Mouse (Mus musculus): ENCODE data around the gene Mars. TPM values are rescaled to one million over a fixed set of nuclear protein-coding genes. Genes with fewer than 3 reads are reported as not detected.
A peak's percentile ranks its signal among the peaks of the same experiment; 100 is the strongest.

The Mars gene
- polyA plus RNA-seq, 1 experiment from 2014 or later: 115 TPM

DNA sequence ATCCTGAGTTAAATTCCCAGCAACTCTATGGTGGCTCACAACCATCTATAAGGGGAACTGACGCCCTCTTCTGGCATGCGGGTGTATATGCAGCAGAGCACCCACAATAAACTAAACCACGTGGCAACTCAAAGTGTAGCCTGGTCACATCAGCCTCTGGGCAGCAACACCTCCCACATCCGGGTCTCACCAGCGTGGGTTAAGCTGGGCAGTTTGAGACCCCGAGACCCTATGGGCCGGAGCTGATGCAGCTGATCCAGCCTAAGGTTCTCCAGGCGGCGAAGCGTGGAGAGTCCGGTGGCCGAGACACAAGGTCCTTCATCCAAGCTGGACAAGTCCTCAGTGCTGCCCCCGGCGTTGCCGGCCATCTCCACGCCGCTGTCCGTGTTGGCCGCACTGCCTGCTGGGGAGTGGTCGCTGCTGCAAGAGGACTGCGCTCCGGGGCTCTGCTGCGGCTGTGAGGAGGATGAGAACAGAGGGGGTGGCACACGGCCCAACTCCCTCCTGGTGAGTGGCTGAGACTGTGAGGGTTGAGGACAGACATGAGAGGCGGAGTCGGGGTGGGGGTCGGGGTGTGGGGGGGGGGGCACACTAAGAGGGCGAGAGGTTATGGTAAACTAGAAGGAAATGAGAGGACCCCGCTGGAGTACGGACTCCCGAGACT is 20.8 kb upstream of the Mars start:
- no peak overlapping the region for H3K27ac ChIP-seq (replicated peaks)
- peak; percentile 28; the same call in 1 of the 2 replicates for ATAC-seq (ENCODE audit: low FRiP score, low read depth)
- H3K4me3 ChIP-seq: peak overlapping the region; percentile 22; the same call in 1 of the 2 replicates
- no peak overlapping the region for H3K9ac ChIP-seq
- WGBS: 41% methylated on average over 31 of the region's 31 CpGs
- H3K36me3 ChIP-seq: no peaks in the 10 kb centered on the region
- peaks cover 36% of the 10 kb centered on the region for H3K27me3 ChIP-seq
- H3K4me2 ChIP-seq: peak overlapping the region; percentile 50
- H3K4me1 ChIP-seq (replicated peaks): no peaks in the 10 kb centered on the region
- H3K9me3 ChIP-seq: no peaks in the 10 kb centered on the region

DNA sequence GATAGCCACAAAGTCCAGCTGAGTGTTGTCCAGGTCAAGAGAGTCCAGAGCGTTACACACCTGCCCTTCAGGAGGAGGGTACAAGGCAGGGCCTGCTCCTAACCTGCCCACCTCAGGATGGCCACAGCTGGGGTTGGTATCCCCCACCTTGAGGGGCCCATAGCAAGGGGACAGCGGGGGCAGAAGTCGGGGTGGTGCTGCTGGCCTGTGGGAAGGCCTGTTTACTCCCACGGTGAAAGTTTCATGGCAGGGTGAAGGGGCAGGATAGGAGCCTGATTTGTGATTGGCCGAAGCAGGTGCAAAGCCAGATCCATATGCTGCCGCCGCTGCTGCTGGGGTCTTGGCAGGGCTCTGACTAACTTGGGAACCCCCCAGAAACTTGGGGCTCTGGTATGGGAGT is 18.6 kb upstream of the Mars start:
- Histone ChIP-seq H3K27me3 (peaks cover 53% of the 10 kb centered on the region), H3K9me3 (no peaks in the 10 kb centered on the region), H3K4me2 (no peak overlapping the region), H3K4me1 (replicated peaks) (peaks cover 14% of the 10 kb centered on the region), H3K9ac (no peak overlapping the region), H3K36me3 (no peaks in the 10 kb centered on the region), H3K4me3 (no peak overlapping the region), H3K27ac (replicated peaks) (no peak overlapping the region)
- WGBS: 81% methylated on average over 7 of the region's 7 CpGs
- no peak for ATAC-seq (ENCODE audit: low FRiP score, low read depth)

DNA sequence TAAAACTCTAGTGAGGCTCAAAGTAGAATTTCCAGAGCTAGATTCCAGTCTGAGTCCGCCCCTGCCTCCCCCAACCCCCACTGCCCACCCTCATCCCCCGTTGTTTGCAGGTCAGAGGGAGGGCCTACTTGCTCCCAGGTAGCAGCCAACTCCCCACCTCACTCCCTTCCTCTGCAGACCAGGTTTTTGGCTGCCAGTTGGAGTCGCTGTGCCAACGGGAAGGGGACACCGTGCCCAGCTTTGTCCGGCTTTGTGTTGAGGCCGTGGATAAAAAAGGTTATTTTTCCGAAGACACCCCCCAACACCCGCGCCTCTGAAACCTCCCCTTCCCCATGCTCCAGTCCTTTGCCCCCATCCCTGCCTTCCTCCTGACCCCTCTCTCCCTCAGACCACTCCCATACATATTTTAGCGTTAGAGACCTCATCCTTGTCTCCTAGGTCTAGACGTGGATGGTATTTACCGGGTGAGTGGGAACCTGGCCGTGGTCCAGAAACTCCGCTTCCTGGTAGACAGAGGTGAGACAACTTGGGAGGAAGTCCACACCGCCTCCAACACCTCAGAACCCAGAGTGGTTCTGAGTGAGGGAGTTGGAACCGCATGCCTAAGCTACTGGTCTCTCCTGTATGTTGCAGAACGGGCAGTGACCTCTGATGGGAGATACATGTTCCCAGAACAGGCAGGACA is 16.0 kb upstream of the Mars start:
- H3K27me3 ChIP-seq: peaks cover 76% of the 10 kb centered on the region
- no peaks in the 10 kb centered on the region for H3K36me3 ChIP-seq
- no peak overlapping the region for H3K4me3 ChIP-seq
- peaks cover 14% of the 10 kb centered on the region for H3K4me1 ChIP-seq (replicated peaks)
- no peaks in the 10 kb centered on the region for H3K9me3 ChIP-seq
- WGBS: 46% methylated on average over 18 of the region's 18 CpGs
- H3K4me2 ChIP-seq: no peak overlapping the region
- no peak overlapping the region for H3K9ac ChIP-seq
- H3K27ac ChIP-seq (replicated peaks): no peak overlapping the region
- no peak for ATAC-seq (ENCODE audit: low FRiP score, low read depth)

DNA sequence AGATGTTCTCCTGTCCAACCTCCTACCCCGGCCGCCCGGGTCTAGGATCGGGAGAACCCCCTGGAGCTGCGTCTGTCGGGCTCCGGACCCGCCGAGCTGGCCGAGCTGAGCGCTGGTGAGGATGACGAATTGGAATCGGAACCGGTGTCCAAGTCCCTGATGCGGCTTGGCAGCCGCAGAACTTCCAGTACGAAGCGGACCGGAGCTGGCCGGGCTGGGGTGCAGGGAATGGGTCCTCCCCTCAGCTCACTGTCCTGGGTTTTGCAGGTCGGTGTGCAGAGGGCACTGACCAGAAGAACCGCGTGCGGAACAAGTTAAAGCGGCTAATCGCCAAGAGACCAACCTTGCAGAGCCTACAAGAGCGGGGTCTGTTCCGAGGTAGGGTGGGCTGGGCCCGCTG is 15.2 kb upstream of the Mars start:
- WGBS: 4% methylated on average over 29 of the region's 29 CpGs
- Histone ChIP-seq H3K9ac (no peak overlapping the region), H3K9me3 (no peaks in the 10 kb centered on the region), H3K27me3 (peaks cover 77% of the 10 kb centered on the region), H3K4me2 (peak overlapping the region; percentile 62), H3K36me3 (no peaks in the 10 kb centered on the region), H3K4me1 (replicated peaks) (peaks cover 14% of the 10 kb centered on the region), H3K4me3 (peak overlapping the region; percentile 35), H3K27ac (replicated peaks) (no peak overlapping the region)
- no peak for ATAC-seq (ENCODE audit: low FRiP score, low read depth)

DNA sequence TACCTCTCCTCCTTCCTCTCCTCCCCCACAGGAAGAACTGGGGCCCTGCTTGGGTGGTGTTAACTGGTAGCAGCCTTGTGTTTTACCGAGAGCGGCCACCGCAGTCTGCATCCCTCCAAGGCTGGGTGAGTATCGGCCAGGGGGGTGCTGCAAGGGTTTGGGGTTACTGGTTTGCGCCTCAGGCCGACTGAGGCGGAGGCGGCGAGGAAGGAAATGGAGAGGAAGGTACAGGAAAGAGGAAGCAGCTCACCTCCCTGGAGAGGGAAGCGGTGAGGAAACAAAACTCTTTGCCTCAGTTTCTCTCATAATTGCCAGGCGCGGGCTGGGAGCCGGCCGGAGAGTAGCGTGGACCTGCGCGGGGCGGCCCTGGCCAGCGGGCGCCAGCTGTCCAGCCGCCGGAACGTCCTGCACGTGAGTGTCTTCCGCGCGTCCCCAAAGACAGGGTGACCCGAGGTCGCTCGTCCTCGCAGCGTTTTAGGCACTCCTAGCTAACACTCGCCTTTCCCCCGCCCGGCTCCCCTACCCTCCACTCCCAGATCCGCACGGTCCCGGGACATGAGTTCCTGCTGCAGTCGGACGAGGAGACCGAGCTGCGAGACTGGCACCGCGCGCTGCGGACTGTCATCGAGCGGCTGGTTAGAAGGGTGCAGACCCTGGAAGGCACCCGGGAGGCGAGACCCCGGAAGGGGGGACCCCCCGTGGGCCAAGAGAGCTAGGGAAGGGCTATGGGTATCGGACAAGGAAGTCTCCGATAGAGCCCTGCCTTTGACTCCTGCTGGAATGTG is 14.6 kb upstream of the Mars start:
- no peak; the same call in 1 of the 2 replicates for ATAC-seq (ENCODE audit: low FRiP score, low read depth)
- Histone ChIP-seq H3K27me3 (peaks cover 77% of the 10 kb centered on the region), H3K36me3 (no peaks in the 10 kb centered on the region), H3K4me3 (peak overlapping the region; percentile 35), H3K27ac (replicated peaks) (no peak overlapping the region), H3K9me3 (no peaks in the 10 kb centered on the region), H3K4me2 (peak overlapping the region; percentile 62), H3K4me1 (replicated peaks) (peaks cover 14% of the 10 kb centered on the region), H3K9ac (peak overlapping the region; percentile 27)
- under 1% methylated on average over 48 of the region's 54 CpGs for WGBS

GRCm38 (mm10) chr10:127325454-127326016 is 13.9 kb upstream of the Mars start:
- H3K27me3 ChIP-seq: peaks cover 75% of the 10 kb centered on the region
- WGBS: 36% methylated on average over 14 of the region's 14 CpGs
- H3K9me3 ChIP-seq: no peaks in the 10 kb centered on the region
- no peak overlapping the region for H3K27ac ChIP-seq (replicated peaks)
- peak overlapping the region; percentile 35; the same call in 1 of the 2 replicates for H3K4me3 ChIP-seq
- no peak for ATAC-seq (ENCODE audit: low FRiP score, low read depth)
- H3K9ac ChIP-seq: peak overlapping the region; percentile 27; the same call in 1 of the 2 replicates
- H3K4me2 ChIP-seq: peak overlapping the region; percentile 62; the same call in 1 of the 2 replicates
- H3K36me3 ChIP-seq: no peaks in the 10 kb centered on the region
- peaks cover 14% of the 10 kb centered on the region for H3K4me1 ChIP-seq (replicated peaks)

DNA sequence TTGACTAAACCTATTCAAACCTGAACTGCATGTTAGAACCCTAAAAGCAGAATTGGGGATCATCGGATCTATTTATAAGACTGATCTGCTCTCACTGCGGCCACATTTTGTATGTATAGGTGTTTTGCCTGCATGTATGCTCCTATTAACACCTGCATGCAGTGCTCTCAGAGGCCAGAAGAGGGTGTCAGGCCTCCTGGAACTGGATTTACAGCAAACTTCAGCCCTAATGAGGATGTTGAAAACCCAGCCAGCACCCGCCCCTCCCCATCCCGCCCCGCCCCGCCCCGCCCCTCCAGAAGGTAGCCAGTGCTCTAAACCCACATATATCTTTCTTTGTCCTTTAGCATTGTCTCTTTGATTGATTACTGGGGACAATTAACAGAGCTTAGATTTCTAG is 12.9 kb upstream of the Mars start:
- Histone ChIP-seq H3K4me2 (no peak overlapping the region), H3K36me3 (no peaks in the 10 kb centered on the region), H3K4me1 (replicated peaks) (peaks cover 14% of the 10 kb centered on the region), H3K27ac (replicated peaks) (no peak overlapping the region), H3K4me3 (no peak overlapping the region), H3K27me3 (peaks cover 68% of the 10 kb centered on the region), H3K9ac (no peak overlapping the region), H3K9me3 (no peaks in the 10 kb centered on the region)
- ATAC-seq (ENCODE audit: low FRiP score, low read depth): no peak
- WGBS: 10% methylated on average over 7 of the region's 7 CpGs

GRCm38 (mm10) chr10:127323131-127323855 is 11.7 kb upstream of the Mars start:
- H3K36me3 ChIP-seq: no peaks in the 10 kb centered on the region
- H3K9ac ChIP-seq: no peak overlapping the region
- H3K9me3 ChIP-seq: no peaks in the 10 kb centered on the region
- peaks cover 14% of the 10 kb centered on the region for H3K4me1 ChIP-seq (replicated peaks)
- 83% methylated on average over 17 of the region's 17 CpGs for WGBS
- no peak for ATAC-seq (ENCODE audit: low FRiP score, low read depth)
- no peak overlapping the region for H3K4me2 ChIP-seq
- H3K4me3 ChIP-seq: no peak overlapping the region
- peaks cover 56% of the 10 kb centered on the region for H3K27me3 ChIP-seq
- no peak overlapping the region for H3K27ac ChIP-seq (replicated peaks)

- 86% methylated on average over 4 of the region's 4 CpGs for WGBS
- peaks cover 14% of the 10 kb centered on the region for H3K4me1 ChIP-seq (replicated peaks)
- H3K9me3 ChIP-seq: no peaks in the 10 kb centered on the region
- no peak overlapping the region for H3K27ac ChIP-seq (replicated peaks)
- no peaks in the 10 kb centered on the region for H3K36me3 ChIP-seq
- H3K9ac ChIP-seq: no peak overlapping the region
- ATAC-seq (ENCODE audit: low FRiP score, low read depth): no peak
- peaks cover 49% of the 10 kb centered on the region for H3K27me3 ChIP-seq
- no peak overlapping the region for H3K4me2 ChIP-seq
- no peak overlapping the region for H3K4me3 ChIP-seq
Measured at GRCm38 (mm10) chr10:127322669-127323068, 11.1 kb upstream of the Mars start.

GRCm38 (mm10) chr10:127322178-127322577 is 10.6 kb upstream of the Mars start:
- Histone ChIP-seq H3K27ac (replicated peaks) (no peak overlapping the region), H3K4me2 (no peak overlapping the region), H3K4me3 (no peak overlapping the region), H3K9ac (no peak overlapping the region), H3K36me3 (no peaks in the 10 kb centered on the region), H3K27me3 (peaks cover 44% of the 10 kb centered on the region), H3K4me1 (replicated peaks) (peaks cover 14% of the 10 kb centered on the region), H3K9me3 (no peaks in the 10 kb centered on the region)
- no peak for ATAC-seq (ENCODE audit: low FRiP score, low read depth)
- 71% methylated on average over 13 of the region's 13 CpGs for WGBS

DNA sequence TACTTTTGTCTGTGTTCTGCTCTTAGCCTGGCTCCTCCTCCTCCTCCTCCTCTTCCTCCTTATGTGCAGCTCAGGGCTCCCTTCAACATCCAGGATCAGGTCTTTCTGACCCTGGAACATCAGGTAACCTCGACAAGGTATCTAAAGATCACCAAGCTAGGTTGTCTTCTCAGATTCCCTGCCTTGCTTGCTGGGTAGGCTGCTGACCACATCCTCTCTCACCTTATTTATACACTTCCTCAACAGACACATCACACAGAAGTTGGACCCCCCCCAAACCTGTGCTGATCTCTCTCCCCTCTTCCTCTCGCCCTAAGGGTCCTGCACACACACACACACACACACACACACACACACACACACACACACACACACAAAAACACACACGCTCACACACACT is 10.0 kb upstream of the Mars start, which contains the start of gene Arhgap9:
Gene Arhgap9, plus strand, starts transcription at position 344 of the 400 bp plus-strand sequence.
- no peak within 1 kb of the TSS for H3K4me2 ChIP-seq
- no peak for ATAC-seq (ENCODE audit: low FRiP score, low read depth)
- H3K4me1 ChIP-seq (replicated peaks): peaks cover 9% of the 10 kb centered on the region
- H3K9me3 ChIP-seq: no peaks in the 10 kb centered on the region
- H3K27me3 ChIP-seq: peaks cover 39% of the 10 kb centered on the region
- H3K36me3 ChIP-seq: no peaks in the 10 kb centered on the region
- no peak within 1 kb of the TSS for H3K9ac ChIP-seq
- no peak within 1 kb of the TSS for H3K27ac ChIP-seq (replicated peaks)
- H3K4me3 ChIP-seq: no peak within 1 kb of the TSS
- 68% methylated on average over 2 of the region's 3 CpGs for WGBS
